Mouse (Mus musculus): ENCODE results near the gene Gm3854. TPM values are rescaled to one million over a fixed set of nuclear protein-coding genes. Genes with fewer than 3 reads are reported as not detected.

The Gm3854 gene
- total RNA-seq, 1 experiment from 2014 or later, result 1.8 TPM

DNA sequence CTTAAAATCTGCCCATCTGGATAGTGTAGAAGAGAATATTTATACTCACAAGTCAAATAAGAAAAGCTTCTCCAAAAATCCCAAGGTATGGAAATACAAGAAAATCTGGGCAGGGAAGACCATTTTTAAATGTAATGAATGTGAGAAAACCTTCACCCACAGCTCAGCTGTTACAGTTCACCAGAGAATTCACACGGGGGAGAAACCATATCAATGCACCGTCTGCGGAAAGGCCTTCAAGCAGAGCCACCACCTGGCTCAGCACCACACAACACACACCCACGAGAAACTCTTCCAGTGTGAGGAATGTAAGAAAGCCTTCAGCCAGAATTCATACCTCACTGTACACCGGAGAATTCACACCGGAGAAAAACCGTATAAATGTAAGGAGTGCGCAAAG lies 34.9 kb downstream of the Gm3854 start:
- ATAC-seq (replicated peaks in 1 of 2; ENCODE audit: insufficient read depth in 1 of 2, low FRiP score in 2 of 2, low TSS enrichment in 1 of 2, low read depth in 1 of 2, poor library complexity in 2 of 2, severe bottlenecking in 2 of 2), result no peak

GRCm38 (mm10) chr7:6381431-6381830 lies 37.9 kb downstream of the Gm3854 start:
- ATAC-seq (replicated peaks in 1 of 2; ENCODE audit: insufficient read depth in 1 of 2, low FRiP score in 2 of 2, low TSS enrichment in 1 of 2, low read depth in 1 of 2, poor library complexity in 2 of 2, severe bottlenecking in 2 of 2), result no peak

DNA sequence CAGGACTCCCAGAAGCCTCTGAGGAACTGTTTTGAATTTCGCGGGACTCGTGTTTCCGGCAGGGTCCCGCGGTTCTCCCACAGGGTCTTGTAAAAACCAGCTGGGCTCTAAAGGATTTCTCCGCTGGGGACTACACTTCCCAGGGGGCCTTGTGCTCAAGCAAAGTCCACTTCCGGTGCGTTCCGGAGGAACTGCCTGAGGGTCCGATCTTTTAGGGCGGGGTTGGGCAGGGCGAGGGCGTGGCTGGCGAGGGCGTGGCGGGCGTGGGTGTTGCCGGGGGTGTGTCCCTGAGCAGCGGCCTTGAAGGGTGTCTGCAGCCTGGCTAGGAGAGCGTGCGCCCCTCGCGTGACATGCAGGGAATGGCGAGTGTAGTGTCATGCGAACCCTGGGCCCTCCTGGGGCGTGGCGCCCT lies 39.5 kb downstream of the Gm3854 start, which contains the start of gene Zfp28:
Gene Zfp28, plus strand, starts transcription at position 252 of the 412 bp plus-strand sequence.
- ATAC-seq (replicated peaks in 1 of 2; ENCODE audit: insufficient read depth in 1 of 2, low FRiP score in 2 of 2, low TSS enrichment in 1 of 2, low read depth in 1 of 2, poor library complexity in 2 of 2, severe bottlenecking in 2 of 2), result peak; percentile 96 to 99

DNA sequence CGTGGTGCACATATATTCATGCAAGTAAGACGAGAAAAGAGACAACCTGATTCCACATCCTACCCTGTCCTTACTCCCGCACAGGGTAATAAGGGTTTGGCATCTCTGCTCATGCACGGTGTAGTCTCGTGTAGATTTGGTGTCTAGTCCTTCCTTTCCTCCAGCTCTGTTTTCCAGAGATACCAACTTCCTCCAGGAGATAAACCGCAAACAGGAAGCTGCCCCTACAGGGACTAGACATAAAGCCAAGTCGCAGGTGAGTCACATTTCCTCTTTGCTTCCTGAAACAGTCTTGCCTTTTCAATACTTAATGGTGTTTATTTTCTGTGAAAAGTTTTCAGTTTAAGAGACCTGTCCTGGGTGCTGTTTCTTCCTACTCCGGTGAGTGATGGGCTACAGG lies 40.5 kb downstream of the Gm3854 start:
- ATAC-seq (replicated peaks in 1 of 2; ENCODE audit: insufficient read depth in 1 of 2, low FRiP score in 2 of 2, low TSS enrichment in 1 of 2, low read depth in 1 of 2, poor library complexity in 2 of 2, severe bottlenecking in 2 of 2), result no peak

DNA sequence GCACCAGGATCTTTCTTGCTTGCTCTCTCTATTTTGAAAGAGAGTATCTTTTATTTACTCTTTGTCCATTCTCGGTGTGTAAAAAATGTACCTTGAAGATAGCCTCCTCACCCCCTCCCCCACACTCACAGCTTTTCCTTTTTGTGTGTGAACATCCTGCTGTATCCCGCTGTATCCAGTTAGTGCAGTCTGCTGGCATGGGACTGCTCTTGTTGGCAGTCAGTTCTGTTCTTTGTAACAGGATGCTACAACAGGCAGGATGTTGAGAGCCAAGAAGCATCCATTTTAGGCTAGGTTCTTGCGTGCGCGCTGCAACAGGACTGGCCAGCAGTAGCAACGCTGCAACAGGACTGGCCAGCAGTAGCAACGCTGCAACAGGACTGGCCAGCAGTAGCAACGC lies 43.4 kb downstream of the Gm3854 start:
- no peak for ATAC-seq (replicated peaks in 1 of 2; ENCODE audit: insufficient read depth in 1 of 2, low FRiP score in 2 of 2, low TSS enrichment in 1 of 2, low read depth in 1 of 2, poor library complexity in 2 of 2, severe bottlenecking in 2 of 2)

- no peak for ATAC-seq (replicated peaks in 1 of 2; ENCODE audit: insufficient read depth in 1 of 2, low FRiP score in 2 of 2, low TSS enrichment in 1 of 2, low read depth in 1 of 2, poor library complexity in 2 of 2, severe bottlenecking in 2 of 2)
These were observed 45.4 kb downstream of the Gm3854 start for GRCm38 (mm10) chr7:6388971-6389370.

DNA sequence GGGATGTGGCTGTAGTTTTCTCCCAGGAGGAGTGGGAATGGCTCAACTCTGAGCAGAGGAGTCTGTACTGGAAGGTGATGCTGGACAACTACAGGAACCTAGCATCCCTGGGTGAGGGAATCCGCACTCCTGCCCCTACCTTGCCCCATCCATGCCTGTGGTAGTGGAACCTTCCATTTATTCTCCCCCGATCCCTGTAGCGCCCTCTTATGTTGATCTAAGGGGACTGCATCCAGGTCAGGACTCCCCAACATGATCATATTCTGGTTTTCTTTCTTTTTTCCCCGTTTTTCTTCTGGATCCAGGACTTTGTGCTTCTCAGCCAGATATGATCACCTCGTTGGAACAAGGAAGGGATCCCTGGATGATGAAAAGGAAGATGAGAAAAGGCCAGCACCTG lies 45.9 kb downstream of the Gm3854 start:
- ATAC-seq (replicated peaks in 1 of 2; ENCODE audit: insufficient read depth in 1 of 2, low FRiP score in 2 of 2, low TSS enrichment in 1 of 2, low read depth in 1 of 2, poor library complexity in 2 of 2, severe bottlenecking in 2 of 2), result no peak

GRCm38 (mm10) chr7:6397996-6398975 lies 54.7 kb downstream of the Gm3854 start, which contains the start of gene Smim17:
Smim17 (plus strand) TSS chr7:6398715.
- peak; percentile 89 to 93 for ATAC-seq (replicated peaks in 1 of 2; ENCODE audit: insufficient read depth in 1 of 2, low FRiP score in 2 of 2, low TSS enrichment in 1 of 2, low read depth in 1 of 2, poor library complexity in 2 of 2, severe bottlenecking in 2 of 2)

Other genes starting within 250 kb of the Gm3854 start
- 26.8 and 31.2 TPM in 2 replicates for gene Zfp787, start 187.8 kb upstream of the Gm3854 start, total RNA-seq (2017)
- 12.8 and 12.9 TPM in 2 replicates for gene Zfp444, start 171.5 kb upstream of the Gm3854 start, total RNA-seq (2017)
- gene Galp, start 146.7 kb upstream of the Gm3854 start, total RNA-seq (2017), result not detected in 2 replicates
- gene Zscan5b, start 121.5 kb upstream of the Gm3854 start, total RNA-seq (2017), result not detected in 2 replicates
- not detected in 2 replicates for gene Epp13, start 91.0 kb upstream of the Gm3854 start, total RNA-seq (2017)
- gene Zfp667, start 57.2 kb upstream of the Gm3854 start, total RNA-seq (2017), result 6.8 and 15.9 TPM in 2 replicates
- gene Zfp583, start 12.5 kb upstream of the Gm3854 start, total RNA-seq (2017), result 4.4 and 5.0 TPM in 2 replicates
- 6.7 and 11.2 TPM in 2 replicates for gene Zfp78, start 19.5 kb downstream of the Gm3854 start, total RNA-seq (2017)
- 7.3 and 7.4 TPM in 2 replicates for gene Zfp28, start 39.5 kb downstream of the Gm3854 start, total RNA-seq (2017)
- not detected in 2 replicates for gene Smim17, start 55.0 kb downstream of the Gm3854 start, total RNA-seq (2017)
- gene Gm20715, start 66.5 kb downstream of the Gm3854 start, total RNA-seq (2017), result not detected in 2 replicates
- gene Olfr1344, start 94.9 kb downstream of the Gm3854 start, total RNA-seq (2017), result not detected in 2 replicates
- not detected in 2 replicates for gene Olfr1336, start 112.4 kb downstream of the Gm3854 start, total RNA-seq (2017)
- gene Olfr1346, start 123.3 kb downstream of the Gm3854 start, total RNA-seq (2017), result not detected in 2 replicates
- not detected in 2 replicates for gene Olfr5, start 143.2 kb downstream of the Gm3854 start, total RNA-seq (2017)
- not detected in 2 replicates for gene Olfr1347, start 156.0 kb downstream of the Gm3854 start, total RNA-seq (2017)
- not detected in 2 replicates for gene Olfr1348, start 165.0 kb downstream of the Gm3854 start, total RNA-seq (2017)
- not detected in 2 replicates for gene Olfr1349, start 179.2 kb downstream of the Gm3854 start, total RNA-seq (2017)
- gene Olfr1350, start 221.1 kb downstream of the Gm3854 start, total RNA-seq (2017), result not detected in 2 replicates

Data from hematopoietic stem cell, adult 5-6 weeks (primary cell).